Mouse (Mus musculus) layer of hippocampus, adult 9-11 months (tissue): ENCODE measurements around the gene Rpp14.

Experiments used
- DNase-seq: peaks from one replicate; pipeline ENCODE4 v3.0.0; 2022

Gene Rpp14

DNA sequence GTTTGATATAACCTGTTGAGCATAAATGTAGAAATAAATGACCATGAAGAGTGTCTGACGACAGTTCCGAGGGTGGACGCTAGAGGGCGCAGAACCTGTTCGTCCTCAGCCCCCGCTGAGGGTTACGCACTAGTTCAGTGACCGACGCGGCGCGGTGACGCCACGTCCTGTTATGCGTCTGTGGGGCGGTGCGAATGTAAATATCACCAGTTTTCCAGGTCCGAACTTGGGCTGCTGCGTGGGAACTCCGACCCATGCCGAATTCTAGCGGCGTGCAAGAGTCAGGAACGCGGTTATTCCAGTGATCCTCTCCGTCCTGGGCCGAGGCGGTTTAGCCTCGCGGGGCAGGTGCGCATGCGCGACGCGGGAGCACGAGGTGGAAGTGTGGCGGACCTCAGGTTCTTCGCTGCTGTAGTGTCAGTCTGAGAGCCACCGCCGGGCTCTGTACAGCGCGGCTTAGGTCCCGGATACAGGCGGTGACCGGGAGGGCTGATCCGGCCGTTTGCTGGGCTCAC, at the start of gene Rpp14:
Rpp14 (plus strand) TSS at position 203 of the 515 bp plus-strand sequence.
- peak; percentile 96 for DNase-seq

DNA sequence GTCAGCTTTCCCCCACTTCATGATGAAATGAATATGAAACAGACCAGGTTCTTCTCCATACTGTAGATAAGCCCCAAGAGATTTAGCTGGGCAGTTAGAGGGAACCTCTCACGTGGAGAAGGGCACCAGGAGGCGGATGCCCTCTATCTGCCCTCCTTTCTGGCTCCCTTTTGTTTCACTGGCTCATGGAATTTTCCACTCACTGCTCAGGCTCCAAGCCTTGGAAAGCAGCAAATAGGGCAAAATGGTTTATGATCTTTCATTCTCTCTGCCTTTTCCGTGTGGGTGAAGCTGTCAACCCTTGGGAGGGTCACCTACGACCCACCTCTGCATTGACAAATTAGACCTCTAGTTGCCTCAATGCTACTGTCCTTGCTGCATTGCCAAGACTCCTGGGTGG, 49.6 kb upstream of the Rpp14 start:
- DNase-seq, result no peak

DNA sequence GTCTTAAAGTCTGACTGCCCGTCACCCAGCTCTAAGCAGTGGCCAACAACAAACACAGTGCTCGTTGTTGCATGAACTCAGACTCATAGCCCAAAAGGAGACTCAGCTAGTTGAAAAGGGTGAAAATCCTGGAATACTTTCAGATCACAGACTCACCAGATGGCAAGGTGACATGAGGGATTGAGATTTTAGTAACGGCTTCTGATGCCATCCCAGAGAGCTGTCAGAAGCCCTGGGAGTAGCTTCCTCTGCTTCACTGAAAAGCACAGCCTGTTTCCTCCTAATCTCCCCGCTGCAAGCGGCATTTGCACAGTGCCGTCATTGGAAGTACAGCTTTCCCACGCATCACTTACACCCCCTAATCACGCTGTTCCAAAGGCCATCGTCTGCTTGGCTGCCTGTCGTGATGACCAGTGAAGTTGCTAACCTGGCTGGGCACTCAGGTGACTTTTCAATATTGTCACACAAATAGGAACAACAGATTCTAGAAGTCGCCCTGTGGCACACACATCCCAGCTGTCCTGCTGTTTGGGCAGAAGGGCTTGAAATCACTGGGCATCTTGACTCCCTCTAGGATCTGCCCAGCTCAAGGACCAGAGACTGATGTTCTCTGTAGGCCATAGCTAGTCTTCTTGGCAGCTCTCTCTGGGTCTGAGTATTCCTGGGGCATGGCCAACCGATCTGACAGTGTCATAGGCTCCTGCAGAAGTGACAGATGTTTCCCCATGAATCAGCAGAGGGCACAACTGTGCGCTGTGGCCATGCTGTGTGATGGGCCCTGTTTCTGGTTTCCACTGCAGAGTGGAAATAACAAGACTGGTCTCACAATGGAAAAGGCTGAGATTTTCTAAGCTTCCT, 47.9 kb upstream of the Rpp14 start:
- peak; percentile 63 for DNase-seq

DNA sequence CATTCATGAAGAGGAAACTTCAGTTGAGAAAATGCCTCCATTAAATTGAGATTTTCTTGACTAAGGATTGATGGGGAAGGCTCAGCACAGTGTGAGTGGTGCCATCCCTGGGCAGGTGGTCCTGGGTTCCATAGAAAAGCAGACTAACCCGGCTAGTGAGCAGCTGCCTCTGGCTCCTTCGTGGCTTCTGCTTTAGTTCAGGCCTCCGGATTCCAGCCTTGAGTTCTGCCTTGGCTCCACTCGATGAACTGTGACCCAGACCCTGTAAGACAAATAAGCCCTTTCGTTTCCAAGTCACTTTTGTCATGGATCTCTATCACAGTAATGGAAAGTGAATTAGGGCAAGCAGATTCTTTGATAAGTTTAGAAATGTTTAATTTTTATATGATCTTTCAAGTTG, 45.6 kb upstream of the Rpp14 start:
- no peak for DNase-seq

DNA sequence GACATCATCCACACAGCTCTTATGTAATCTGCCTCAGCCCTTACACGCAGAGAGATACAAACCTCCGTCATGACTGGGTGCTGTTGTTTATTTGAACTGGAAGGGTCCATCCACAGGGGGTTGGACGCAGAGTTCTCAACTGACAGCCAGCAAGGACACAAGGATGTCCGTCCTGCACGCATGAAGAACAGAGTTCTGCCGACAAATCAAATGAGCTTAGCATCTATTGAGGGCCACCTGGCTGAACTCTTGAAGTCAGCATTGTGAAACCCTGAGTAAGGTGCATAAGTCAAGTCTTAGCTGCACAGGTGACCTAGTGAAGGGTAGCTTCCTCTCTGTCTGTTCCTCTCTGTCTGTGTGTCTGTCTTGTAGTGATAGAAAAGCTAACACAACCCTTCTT, 44.2 kb upstream of the Rpp14 start:
- no peak for DNase-seq

DNA sequence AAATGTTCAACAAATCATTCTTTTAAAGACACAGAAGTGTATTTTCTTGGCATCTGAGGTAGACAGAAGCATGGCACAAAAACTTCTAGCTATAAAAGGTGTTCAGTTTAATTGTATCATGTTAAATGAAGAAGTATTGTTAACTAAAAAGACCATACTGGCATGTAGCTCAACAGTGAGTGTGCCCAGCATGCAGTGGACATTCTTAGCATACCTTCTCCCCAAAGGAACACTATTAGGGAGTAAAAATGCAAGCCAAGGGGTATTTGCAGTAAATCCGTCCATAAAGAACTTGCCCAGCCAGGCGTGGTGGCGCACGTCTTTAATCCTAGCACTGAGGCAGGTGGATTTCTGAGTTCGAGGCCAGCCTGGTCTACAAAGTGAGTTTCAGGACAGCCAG, 43.8 kb upstream of the Rpp14 start:
- DNase-seq, result no peak

DNA sequence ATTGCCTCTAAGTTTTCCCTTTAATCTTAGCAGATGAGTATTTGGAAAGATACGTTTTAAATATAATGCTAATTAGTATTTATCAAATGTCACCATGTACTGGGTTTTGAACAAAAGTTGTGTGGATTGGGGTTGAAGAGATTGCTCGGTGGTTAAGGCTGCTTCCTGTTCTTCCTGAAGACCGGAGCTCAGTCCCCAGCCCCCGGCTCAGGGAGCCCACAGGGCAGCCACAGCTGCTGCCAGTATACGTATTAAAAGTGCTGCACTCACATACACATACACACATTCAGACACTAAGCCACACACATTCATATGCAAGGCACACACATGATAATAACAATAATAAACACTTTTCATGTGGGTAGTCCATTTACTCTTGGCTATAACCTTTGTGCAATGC, 42.0 kb upstream of the Rpp14 start:
- DNase-seq, result no peak

DNA sequence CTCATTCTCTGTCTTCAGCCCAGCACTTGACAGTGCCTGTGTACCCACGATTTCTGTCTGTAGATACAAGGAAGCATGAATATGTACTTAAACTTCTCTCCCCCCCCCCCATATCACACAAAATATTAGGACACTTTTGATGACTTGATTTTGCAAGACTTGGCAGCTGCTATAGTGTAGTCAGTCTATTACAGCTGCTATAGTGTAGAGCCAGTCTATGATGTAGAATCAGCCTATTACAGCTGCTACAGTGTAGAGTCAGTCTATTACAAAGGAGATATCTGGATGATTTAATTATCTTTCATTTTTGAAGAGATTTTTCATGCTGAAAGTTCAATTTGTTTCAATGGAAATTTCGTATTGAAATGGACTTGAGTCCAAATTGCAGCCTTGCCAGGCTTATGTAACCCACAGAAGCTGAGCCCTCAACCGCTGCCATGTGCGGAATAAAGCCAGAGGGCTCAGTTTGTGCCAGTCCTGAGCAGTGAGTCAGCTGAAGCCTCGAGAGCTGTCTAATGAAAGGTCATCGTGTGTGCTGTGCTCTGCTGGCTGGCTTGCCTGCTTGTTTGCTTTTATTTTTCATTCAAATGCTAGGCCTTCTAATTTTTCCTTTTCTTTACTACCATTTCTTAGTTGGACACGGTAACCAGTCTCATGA, 41.2 kb upstream of the Rpp14 start:
- peak; percentile 81 for DNase-seq

DNA sequence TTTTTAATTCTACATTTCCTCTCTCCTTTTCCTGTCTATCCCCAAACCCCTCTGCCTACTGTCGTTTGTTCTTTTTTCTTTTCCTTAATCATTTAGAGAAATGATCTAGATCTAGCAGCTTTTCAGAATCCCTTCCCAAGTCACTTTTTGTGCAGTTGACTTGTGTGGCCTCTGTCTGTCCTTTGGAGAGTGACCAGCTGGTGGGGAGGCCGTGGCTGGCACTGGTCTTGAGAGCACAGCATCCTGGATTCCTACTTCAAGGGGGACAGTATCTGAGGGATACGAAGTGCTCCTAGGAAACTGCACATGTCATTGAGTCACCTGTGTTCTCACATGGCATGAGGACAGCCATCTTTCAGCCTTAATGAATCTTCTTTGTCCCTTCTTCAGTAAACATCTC, 40.0 kb upstream of the Rpp14 start:
- no peak for DNase-seq

DNA sequence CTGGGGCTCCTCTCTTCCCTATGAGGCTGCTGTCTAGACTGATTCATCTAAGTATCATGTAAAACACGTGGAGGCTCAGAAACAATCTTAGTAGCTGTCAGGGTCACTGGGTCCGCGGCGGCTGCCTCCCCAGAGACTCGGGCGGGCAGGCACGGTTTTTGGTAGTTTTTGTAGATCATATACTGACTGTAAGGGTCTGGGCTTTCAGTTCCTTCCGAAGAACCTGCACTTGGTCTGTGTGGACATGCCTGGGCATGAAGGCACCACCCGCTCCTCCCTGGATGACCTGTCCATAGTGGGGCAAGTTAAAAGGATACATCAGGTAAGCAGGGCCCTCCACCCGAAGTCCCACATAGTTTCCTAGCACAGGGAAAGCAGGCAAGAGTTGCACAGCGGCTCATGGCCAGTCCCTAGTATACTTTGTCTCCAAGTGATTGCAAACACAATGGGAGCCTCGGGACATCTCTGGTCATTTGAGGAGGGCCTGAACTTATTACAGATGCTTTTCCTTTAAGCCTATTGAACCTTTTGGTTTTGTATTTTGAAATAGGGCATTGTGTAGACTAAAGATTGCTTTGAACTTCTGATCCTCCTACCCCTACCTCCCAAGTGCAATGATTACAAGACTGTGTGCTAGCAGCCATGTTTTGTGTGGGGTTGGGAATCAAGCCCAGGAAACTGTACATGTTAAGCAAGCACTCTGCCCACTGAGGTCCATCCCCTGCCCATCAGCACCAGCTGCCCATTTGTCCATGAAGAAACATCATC, 39.1 kb upstream of the Rpp14 start:
- no peak for DNase-seq

DNA sequence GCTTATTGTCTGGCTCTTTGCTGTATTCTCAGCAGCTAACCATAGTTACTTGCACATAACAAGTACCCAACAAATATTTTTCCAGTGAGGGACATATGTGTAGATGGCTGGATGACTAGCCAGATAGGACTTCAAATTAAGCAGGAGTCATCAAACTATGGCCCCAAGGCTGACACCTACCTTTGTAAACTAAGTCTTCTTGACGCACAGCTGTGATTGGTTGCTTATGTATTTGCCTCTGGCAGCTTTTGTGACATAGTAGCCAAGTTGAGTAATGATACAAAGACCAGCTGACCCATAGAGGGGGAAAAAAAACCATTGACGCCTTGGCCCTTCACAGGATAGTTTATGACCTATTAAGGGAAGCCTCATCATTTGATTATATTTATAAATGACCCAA, 38.0 kb upstream of the Rpp14 start:
- DNase-seq, result no peak

DNA sequence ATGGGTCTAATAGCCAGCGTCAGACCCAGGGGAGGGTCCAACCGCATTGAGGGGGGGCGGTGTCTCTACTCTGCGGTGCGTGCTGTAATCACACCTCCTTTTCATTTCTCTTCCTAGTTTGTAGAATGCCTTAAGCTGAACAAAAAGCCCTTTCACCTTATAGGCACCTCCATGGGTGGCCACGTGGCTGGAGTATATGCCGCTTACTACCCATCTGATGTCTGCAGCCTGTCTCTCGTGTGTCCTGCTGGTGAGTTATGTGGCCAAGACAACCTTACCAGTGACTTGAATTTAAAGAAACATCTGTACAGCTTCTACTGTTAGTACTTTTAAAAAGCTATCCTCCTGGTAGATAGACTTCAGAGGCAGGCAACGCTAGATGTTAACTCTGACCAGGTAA, 37.6 kb upstream of the Rpp14 start:
- no peak for DNase-seq

DNA sequence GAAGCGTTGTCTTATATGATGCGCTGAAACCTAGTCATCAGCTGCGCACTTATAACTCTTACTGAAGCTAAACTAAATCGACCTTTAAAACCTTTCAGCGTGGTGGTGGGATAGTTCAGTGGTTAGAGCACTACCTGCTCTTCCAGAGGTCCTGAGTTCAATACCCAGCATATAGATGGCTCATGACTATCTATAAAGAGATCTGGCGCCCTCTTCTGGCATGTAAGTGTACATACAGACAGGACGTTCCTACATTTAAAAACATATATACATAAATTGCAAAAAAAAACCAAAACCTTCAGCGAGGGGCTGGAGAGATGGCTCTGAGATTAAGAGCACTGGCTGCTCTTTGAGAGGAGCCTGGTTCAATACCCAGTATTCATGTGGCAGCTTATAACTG, 35.8 kb upstream of the Rpp14 start:
- no peak for DNase-seq

DNA sequence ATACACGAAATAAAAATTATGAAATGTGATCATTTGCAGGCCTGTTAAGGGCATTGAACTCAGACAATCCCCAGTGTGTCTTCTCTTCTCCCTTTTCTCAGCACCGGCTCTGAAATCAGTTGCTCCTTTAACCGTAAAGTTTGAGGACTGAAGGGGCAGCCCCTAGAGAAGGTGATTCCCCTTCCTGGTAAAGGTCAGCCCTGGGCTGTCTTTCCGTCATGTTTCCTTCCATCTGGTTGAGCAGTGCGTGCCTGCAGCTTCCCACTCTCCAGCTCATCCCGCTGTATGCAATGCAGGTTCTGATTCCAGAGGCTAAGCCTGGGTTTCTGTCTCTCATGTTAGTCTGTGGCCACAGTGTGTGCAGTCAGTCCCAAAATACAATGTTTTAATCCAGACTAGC, 35.4 kb upstream of the Rpp14 start:
- DNase-seq, result no peak

DNA sequence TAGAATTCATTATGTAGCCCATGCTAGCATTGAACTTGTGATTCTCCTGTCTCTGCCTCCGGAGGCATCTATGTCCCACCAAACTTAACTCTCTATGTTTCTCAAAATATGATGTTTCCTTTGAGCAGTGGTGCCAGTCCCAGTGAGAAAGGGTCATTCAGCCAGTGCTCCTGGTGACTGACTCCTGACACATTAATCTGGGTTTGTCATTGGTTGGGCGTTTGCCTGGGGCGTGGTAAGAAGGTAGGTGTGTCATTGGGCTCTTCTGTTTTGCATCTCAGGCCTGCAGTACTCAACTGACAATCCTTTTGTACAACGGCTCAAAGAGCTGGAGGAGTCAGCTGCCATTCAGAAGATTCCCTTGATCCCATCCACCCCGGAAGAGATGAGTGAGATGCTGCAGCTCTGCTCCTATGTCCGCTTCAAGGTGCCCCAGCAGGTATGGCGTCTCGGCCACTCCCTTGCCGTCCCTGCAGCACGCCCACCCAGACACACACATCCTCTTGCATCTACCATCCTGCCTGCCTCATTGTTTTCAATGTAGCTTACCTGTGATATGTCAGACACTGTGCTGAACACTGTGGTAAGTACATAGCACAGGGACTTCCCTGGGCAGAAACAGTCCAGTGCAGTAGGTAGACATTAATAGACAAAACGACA, 34.9 kb upstream of the Rpp14 start:
- DNase-seq, result no peak

DNA sequence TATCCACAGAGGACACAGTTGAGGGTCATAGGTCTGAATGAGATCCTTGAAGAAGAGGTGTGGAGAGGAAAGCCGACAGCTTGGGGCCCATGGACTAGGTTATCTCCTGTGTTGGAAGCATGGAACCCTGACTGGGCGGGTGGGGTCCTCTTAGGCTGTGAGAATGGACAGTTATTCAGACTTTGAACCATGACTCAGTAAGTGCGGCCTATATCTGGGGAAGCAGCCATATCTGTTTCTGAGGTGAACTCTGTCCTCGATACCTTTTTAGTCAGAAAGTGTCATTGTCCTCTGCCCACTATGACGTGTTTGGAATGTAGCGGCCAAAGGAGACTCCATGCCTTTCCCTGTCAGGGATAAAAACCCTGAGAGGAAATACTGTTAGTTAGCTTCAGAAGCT, 33.3 kb upstream of the Rpp14 start:
- no peak for DNase-seq

DNA sequence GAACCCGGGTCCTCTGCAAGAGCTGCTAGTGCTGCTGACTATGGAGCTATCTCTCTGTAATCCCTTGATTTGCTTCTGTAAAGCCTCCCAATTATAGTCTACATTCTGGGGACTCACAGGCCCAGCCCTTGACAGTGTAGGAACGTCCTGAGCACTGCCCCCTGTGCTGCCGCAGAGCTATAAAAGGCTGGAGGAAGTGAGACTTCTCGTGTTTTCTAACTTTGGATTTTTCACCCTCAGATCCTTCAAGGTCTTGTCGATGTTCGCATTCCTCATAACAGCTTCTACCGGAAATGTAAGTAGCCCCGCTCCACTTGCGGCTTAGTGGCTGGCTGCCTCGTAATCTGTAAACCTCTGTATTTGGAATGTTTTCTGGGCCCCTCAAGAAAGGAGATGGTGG, 30.8 kb upstream of the Rpp14 start:
- no peak for DNase-seq

DNA sequence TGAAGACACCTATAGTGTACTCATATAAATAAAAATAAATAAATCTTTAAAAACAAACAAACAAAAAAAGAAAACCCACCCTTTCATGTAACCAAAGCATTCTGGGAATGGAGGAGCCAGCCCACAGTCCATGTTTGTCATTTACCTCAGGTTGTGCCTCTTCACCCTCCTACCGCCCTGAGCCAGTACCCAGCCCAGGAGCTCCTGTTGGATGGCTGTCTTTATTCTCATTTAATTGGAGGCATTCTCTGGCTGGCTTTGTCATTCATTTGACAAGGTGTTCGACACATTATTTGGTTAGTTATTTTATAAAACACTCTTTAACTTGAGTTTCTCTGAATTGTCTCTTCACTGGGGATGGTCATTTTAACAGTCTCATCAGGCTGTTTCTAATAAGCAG, 28.3 kb upstream of the Rpp14 start:
- DNase-seq, result no peak

DNA sequence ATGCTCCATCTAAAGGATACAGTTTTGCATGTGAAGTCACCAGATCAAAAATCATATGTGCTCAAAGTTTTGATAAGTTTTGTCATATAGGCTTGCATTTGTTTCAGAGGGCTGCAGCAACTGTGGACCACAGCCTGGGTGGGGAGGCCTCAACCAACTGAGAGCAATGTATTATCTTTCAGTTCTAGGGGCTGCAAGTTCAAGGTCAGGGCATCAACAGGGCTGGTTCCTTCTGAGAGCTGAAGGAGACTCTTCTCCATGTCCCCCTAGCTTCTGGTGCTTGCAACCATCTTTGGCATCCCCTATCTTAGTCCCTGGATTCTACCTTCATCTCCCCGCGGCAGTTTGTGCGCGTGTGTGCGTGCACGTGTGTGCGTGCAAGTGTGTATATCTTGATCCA, 27.5 kb upstream of the Rpp14 start:
- no peak for DNase-seq

DNA sequence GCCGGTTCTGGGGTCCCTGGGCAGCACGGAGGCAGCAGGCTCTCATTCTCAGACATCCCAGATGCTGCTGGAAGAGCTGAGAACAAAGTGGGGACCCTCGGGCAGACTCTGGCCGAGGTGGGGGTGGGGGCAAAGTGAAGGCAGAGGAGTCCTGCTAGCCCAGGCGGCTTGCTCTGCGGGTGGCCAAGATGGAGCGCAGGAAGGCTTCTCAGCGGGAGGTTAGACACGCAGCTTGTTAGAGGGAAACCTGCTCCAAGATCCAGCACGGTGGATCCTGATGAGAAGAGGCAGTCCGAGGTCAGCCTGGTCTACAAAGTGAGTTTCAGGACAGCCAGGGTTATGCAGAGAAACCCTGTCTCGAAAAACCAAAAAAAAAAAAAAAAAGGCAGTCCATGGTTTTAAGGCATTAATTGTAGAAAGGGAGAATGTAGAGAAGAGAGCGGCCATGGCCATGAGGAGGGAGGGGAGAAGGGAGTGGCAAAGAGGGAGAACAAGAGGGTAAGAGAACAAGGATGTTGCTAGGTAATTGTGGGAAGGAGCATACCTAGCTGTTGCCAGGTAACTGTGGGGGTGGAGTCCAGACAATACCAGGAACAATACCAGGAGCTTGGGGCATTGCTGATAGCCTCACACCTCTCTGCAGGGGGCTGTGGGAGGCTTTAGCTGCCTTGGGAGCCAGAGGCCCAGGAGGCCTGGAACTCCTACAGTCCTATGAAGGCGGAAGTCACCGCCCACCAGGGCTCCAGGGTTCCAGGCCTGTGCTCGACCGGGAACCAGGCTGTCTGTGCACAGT, 25.7 kb upstream of the Rpp14 start:
- DNase-seq, result no peak

DNA sequence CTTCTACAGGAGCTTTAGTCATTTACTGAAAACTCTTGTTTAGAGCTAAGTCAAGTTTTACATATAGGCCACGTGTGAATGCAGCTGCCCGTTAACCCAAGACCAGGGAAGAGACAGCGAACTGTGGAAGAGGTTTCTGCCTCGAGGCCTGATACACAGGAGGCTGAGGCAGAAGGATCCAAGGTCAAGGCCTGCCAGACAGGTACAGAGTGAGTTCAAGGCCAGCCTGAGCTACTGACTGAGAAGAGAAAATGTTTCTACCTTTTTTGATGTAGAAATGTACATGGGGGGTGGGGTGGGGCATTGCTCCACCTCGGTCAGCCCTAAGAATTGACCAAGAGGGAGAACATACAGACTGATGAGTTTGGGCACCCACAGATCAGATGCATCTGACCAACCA, 24.1 kb upstream of the Rpp14 start:
- no peak for DNase-seq

DNA sequence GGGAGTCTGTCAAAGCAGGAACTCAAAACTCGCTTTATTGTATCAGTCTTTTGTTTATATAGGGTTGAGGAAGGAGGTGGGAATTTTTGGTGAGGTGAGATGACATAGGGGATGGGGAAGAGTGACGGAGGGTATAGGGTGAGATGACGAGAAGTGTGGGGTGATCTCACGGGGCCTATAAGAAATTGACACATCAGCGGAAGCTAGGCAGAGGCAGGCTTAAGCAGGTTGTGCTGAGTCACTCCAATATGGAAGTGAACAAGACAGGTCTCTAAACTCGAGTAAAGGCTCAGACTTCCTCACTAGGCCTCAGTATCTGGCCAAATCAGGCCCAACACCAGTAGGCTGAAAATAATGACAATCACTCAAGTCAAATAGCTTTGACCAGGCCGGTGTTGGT, 20.2 kb upstream of the Rpp14 start:
- DNase-seq, result no peak
